Mouse (Mus musculus) activated CD4-positive, CD25-positive, alpha-beta regulatory T cell, adult 4 months (primary cell): ENCODE results near the gene Cwc25. TPM values are rescaled to one million over a fixed set of nuclear protein-coding genes. Genes with fewer than 3 reads are reported as not detected.
"Not testable (repeated sequence)": the region's sequence is repeated elsewhere in the genome, so short reads cannot be mapped to it uniquely, and the experiment has no call there.

Experiments
- ATAC-seq: one replicate; pipeline ENCODE4 v1.8.0; 2017
- polyA plus RNA-seq, 2 experiments: library from polyadenylated mRNA; unstranded; fragments of 100-300 nt; shearing (Covaris generic); gene quantifications; one replicate each; pipeline ENCODE4 v1.2.1; 2017

The Cwc25 gene
- polyA plus RNA-seq, 2 experiments from 2014 or later: 21.3 to 22.8 TPM

DNA sequence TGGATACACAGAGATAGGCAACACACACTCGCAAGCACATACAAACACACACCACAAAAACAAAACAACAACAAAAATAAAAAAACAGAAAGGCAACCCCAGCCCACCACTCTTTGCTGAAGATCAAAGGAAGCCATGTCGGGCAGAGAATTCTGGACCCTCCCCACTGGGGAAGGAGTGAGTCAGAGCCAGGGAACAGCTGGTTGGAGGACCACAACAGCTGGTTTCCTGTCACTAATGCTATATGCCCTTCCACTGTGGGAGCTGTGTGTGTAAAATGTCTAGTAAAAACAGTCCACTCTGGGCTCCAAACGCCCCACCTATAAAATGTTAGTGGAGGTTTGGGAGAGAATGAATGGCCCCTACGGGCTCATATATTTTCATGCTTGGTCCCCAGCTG, 45.0 kb downstream of the Cwc25 start:
- no peak for ATAC-seq

DNA sequence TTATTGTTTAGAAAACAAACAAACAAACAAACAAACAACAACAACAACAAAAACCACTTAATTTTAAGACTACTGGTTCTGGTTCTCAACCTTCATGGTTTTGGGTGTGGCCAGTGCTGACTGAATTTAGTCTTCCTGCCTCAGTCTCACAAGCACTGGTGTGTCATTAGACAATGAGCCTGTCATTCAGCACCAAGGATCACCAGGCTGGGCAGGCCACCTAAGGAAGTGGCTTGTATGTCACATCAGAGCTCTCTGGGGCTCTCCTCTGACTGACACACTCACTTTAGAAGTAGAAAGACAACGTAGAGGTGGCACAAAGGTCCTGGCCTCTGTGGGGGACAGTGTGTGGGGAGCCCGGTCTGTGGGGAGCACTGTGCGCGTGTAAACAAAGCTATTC, 47.3 kb downstream of the Cwc25 start:
- ATAC-seq: peak; percentile 85

DNA sequence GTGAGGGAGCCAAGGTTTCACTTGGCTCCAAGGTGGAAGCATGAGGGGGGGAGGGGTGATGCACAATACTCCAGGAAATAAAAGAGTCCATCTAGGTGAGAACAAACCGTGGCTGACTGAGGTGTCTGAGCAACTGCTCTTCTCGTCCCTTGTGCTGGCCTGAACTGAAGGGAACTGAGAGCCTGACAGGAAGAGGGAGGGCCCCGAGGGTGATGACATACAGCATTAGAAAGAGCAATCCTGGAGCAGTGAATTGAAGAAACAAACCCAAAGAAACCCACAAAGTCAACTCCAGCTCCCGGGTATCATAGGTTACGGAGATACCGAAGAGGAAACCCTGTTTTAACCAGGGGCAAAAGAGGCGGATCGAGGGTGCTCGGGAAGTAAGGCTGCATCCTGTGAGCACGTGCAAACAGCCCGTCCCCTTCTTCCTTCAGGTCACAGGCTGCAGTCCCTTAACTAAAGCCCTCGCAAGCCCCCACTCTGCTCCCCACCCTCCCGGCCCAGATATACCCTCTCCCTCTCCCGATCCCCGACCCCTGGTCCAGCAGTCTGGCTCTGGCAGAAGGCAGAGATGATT, 48.0 kb downstream of the Cwc25 start:
- ATAC-seq: peak; percentile 25

DNA sequence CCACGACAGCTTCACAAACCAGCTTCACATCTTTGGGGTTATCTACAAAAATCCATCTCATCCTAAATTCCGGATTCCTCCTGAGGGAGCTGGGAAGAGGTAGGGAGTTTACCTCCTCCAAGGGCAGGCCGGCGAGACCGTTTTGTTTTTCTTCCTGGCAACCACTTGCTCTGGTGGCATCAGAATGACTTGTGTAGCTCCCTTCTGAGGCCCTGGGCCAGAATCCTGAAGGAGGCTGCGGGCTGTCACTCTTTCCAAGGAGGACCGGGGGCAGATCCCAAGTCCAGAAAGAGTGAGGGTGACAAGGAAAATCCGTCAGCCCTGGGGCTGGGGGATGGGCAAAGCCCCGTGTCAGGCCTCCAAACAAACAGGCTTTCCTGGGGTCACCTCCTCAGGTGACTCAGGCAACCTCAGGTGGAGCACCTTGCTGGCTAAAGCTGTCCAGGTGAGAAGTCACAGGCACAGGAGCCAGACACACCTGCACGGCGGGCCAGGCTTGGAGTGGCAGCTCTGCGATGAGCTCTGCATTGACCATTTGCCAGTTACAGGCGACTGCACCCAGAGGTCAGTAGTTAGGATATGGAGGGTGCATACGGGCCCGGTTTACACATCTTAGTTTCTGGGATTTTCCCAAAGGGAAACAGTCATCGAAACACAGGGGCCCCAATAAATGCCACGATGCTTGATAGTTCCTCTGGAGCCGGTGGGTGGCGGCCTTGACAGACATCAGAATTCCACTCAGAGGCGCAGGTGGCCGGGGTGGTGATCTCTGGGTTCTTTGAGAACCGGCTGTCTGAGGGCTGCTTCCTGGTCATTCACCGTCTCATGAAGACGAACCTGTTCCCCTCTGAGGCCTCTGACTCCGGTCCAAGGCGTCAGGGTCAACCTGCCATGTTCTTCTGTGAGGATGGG, 48.7 kb downstream of the Cwc25 start:
- ATAC-seq: no peak

DNA sequence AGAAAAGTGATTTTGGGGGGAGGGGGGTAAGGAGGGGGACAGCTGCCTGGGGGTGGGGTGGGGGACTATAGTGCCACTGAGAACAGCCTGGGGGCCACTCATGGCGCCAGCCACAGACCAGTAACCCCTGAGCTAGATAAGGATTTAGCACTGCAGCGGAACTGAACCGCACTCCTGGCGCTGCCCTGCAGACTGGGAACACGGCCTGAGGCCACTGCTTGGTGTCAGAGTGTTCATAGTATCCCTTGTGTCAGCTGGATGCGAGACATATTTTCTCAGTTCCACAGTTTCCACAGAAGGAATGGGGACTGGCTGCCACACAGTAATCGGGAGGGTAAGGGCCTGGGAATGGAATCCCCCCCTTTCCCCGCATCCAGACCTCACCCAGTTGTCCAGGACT, 50.3 kb downstream of the Cwc25 start:
- no peak for ATAC-seq

DNA sequence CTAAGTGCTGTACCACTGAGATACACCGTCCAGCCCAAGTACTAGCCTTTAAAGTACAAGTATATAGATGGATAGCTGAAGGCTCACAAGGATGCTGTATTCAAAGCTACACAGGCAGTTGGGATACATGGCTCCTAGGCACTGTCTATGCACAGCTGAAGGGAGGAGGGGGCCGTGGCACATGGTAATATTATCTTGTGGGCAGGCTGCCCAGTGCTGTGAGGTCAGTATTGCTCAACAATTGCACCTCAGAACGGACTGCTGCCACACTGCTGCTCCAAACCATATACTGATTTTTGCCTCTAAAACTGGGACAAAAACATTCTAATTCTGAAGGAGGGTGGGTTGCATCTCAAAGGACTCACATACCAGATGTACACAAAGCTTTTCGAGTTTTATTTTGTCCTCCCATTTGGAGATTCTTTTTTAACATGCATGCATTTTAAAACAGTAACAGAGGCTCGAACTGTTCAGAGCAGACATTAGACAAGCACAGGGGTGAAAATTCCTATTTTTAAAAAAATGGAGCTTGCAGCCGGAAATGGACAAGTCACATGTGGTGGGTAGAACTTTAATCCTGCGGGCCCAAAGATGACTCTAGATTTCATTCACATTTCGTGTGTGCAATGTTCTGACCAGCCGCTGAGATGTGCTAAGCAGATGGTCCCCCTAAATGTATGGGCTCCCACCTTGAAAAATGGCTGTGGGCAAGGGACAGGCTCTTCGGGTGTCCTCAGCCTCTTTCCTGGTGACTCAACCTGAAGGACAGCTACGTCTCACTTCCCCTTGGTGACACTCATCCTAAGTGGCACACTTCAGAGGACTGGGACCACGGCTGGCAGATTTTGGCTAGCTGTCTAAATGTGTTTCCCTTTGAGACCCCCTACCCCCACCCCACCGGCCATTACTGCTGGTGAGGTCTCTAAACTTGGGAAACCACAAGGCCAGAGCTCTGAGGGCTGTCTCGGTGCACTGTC, 51.3 kb downstream of the Cwc25 start:
- ATAC-seq: no peak

DNA sequence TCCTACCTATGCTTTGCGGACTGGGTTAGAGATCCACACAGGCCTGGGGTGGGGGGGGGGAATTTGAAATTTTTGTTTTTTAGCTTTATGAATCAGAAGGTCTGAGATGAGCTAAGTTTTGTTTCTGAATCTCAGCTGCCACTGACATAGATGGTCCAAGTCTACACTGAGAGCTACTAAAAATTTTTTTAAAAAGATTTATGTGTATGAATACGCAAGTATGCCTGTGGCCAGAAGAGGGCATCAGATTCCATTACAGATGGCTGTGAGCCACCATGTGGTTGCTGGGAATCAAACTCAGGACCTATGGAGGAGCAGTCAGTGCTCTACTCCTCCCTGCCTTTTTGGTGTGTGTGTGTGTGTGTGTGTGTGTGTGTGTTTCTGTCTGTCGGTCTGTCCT, 52.0 kb downstream of the Cwc25 start:
- ATAC-seq: no peak

DNA sequence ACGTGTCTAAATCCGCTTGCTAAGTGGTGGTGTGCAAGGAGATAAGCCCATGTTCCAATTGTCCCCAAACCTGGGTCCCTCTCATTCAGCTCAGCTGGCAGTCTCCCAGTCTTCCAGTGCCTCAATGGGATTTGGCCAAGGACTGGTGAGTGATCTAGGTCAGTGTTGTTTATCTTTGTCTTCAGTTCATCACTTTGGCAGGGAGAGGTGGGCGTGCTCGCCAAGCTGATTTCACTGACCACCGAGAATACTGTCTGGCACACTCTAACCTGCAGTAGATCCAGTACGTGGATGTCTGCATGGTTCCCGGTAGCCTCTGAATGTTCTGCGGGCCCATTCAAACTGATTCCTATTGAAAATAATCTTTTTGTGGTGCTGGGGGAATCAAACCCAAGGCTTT, 52.5 kb downstream of the Cwc25 start:
- no peak for ATAC-seq

DNA sequence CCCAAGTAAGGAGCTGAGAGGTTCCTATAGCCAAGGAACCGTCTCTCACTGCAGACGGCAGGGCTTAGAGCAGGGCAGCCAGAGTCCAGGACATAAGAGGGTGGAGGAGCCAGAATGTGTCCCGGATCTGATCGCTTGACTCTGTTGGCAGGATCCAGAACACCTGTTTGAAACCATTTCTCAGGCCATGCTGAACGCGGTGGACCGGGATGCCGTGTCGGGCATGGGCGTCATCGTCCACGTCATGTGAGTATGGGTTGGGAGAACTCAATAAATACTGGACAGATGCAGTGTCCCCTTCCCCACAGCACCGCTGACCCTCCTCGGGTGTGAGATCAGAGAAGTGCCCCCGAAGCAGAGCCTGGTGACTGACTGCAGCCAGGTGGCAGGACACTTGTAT, 54.1 kb downstream of the Cwc25 start:
- no peak for ATAC-seq

DNA sequence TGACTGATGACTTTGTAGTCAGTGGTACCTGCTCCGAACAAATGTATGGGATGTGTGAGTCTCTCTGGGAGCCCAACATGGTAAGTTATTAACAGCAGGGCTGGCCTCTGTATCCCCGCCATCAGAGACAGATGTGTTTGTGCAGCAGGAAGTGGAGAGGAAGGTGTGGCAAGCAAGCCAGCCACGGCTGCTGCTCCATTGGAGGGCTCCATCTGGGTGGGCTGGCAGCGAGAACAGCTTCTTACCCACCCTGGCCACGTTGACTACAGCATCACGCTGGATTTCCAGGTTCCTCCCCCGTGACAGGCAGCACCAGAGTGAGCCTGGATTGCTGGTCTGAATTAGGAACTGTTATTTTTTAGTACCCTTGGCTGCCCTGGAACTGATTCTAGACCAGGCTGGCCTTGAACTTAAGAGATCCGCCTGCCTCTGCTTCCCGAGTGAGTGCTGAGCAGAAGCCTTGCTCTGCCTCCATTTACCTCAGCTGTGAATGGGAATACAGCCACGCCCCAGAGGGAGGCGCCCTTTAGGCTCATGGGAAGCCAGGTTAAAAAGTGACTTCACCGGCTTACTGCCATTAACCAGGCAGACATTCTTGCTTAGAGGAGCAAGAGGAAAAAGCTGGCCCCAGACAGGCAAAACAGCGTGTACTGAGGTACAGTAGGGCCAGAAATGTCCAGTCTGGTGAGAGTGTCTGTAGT, 55.0 kb downstream of the Cwc25 start:
- ATAC-seq: no peak

DNA sequence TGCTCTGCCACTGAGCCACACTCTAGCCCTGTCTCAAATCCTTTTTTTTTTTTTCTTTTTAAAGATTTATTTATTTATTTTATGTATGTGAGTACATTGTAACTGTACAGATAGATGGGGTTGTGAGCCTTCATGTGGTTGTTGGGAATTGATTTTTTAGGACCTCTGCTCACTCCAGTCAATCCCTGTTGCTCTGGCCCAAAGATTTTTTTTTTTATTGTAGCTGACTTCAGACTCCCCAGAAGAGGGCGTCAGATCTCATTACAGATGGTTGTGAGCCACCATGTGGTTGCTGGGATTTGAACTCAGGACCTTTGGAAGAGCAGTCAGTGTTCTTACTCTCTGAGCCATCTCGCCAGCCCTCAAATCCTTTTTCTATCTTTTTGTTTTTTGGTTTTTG, 56.3 kb downstream of the Cwc25 start:
- ATAC-seq: not testable (repeated sequence)

DNA sequence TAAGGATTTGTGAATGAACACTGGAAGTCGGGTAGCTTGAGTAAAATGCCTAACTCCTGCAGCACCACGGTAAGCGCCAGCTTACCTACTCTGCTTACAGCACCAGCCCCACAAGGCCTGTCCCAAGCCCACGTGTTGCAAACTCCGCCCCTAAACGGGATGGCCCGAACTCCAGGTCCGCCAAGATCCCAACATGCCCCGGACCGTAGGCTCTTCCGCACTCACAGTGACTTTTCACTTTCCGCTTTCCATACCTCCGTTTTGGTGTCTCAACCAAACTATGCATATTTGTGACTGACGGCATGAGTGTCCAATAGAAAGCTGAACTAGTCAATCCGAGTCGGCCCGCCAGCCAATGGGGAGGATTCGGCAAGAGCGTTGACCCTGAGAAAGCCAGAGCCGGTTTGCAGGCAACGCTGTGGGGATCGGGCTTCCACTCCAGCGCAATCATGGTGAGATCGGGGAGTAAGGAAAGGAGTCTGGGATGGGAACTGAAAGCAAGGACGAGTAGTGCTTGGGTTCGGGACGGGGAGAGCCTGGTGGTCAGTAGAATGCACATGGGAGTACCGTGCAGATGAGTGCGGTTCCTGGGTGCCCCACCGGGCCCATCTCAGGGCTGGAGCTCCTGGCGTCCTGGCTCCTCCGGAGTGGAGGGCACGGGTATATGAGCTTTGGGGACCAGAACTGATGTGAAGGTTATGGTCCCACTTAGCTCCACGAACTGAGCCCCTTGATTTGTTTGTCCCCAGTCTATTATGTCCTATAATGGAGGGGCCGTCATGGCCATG, 63.1 kb downstream of the Cwc25 start, which contains the start of gene Psmb3:
Gene Psmb3 (plus strand): TSS at position 361 of the 788 bp plus-strand sequence.
- ATAC-seq: peak; percentile 88

DNA sequence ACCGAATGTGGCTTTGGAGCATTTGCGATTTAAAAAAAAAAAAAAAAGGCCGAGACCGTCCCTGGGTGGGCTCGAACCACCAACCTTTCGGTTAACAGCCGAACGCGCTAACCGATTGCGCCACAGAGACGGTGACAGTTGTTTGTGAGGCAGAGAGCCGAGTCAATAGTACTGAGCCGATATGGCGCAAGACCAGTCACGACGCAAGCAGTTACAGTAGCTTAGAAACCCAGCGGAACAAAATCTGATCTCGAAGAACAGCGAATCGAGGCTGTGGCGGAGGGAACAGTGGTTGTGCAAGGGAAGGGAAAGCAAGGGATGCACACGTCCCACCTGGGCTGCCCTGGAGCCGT, 64.0 kb downstream of the Cwc25 start:
- ATAC-seq: peak; percentile 33

DNA sequence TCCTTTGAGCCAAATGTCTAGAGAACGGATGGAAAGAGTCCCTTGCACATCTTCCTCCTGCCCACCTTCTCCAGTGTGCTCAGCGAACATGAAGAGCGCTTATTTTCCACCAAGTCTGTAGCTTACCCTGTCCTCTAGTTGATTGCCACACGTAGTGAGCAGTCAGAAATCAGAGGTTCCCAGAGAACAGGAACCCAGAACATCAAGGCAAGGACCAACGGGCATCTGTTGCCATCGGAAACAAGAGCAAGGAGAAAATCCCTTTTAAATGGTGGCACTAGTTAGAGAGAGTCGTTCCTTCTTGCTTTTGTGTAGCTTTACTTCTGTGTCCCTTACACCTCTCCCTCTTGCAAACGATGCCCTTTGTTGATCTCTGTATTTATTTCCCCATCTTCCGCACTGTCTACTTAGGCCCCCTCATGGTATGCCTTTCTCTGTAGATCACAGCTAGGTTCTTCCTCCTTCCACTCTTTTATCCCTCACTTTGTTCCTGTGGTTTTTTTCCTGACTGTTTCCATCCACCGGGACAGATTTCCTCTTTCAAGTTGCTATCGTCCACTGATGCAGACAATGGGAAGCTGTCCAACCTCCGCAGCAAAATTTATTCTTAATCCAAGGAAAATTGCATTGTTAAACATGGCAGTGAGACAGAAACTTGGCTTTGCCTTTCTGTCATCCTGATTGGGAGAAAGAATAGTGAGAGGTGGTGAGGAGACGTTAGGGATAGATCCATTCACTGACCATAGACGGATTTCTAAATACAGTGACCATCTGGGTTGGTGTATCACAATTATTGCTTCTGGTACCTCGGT, 64.6 kb downstream of the Cwc25 start:
- no peak for ATAC-seq

DNA sequence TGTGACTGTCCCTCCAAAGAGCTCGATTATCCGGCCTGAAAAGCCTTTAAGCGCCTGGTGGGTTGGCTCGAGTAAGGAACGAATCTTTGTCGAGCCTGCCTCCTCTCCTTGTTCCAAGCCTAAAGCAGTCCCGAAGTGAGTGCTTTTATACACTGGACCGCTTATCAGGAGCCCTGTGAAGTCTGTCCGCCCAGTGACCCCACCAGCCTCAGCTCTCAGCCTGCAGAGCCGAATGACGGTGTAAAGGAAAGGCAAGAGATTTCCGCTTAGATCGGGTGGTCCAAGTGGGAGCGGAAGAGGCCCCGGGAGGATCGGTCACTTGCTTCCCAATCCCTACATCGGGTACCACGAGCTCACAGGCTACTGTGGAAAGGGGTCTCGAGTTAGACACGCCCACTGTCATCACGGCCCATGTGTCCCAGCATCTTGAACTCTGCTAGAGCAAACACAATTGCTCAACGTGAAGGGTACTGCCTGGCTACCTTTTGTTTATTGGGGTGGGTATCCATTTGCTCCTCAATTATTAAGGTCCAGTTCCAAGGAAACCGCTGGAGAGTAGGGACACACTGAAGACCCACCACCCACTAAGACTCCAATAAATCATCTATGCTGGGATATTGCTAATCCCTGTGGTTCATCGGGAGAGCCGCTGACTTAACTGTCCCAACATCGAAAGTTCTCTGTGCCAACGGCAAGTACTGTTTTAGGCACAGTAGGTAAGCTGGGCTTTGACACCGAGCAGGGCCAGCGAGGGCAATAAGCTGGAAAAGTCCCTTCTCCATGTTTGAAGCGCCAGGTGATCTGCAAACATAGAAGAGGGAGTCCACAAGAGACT, 65.4 kb downstream of the Cwc25 start:
- no peak for ATAC-seq

DNA sequence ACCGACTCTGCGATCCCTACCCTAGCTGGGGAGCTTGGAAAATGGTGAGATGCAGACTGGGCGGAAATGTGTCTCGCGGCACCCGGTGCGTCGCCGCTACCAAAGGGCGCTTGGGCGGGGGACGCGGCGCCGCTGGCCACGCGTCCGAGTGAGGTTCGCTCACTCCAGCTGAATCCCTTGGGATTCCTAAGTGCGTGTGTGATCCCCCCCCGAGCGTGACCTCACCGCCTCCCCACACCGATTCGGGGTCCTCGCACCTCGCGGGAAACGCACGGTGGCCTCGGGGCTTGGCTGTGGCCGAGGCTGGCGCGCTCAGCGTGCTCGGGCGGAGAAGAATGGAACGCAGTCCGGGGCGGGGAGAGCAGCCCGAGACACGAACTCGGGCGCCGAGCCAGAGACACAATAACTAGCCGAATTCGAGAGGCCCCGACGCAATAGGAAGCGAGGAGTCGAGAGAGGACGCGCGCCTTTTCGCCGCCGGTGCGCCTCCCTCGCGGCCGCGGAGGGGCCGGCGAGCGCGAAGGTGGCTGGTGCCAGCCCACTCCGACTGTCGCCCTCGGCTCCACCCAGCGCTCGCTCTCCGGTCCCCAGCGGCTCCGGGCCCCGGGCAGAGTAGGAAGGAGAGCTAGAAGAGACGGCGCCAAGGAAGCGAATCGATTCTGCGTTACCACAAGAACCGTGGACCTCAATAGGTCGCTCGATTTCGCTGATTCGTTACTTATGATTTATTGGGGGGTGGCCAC, 66.2 kb downstream of the Cwc25 start, which contains the start of gene Pcgf2:
Gene Pcgf2 (minus strand): TSS at position 495 of the 743 bp plus-strand sequence.
- ATAC-seq: no peak

DNA sequence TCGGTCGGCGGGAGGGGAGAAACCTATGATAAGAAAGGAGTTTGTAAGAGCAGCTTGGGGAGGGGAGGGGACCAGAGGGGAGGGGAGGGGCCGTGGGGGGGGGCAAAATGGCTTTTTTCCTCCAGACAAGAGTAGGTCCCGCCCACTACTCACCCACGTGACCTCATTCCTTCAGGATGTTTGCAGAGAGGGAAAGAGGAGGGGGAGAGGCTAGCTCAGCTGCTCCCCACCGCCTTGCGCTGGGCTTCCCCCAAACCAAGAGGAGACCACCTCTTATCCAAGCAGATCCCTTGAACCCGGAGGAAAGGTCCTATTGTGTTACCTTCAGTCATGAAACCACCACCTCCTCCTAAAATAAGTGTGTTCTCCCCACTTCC, 66.7 kb downstream of the Cwc25 start:
- no peak for ATAC-seq

DNA sequence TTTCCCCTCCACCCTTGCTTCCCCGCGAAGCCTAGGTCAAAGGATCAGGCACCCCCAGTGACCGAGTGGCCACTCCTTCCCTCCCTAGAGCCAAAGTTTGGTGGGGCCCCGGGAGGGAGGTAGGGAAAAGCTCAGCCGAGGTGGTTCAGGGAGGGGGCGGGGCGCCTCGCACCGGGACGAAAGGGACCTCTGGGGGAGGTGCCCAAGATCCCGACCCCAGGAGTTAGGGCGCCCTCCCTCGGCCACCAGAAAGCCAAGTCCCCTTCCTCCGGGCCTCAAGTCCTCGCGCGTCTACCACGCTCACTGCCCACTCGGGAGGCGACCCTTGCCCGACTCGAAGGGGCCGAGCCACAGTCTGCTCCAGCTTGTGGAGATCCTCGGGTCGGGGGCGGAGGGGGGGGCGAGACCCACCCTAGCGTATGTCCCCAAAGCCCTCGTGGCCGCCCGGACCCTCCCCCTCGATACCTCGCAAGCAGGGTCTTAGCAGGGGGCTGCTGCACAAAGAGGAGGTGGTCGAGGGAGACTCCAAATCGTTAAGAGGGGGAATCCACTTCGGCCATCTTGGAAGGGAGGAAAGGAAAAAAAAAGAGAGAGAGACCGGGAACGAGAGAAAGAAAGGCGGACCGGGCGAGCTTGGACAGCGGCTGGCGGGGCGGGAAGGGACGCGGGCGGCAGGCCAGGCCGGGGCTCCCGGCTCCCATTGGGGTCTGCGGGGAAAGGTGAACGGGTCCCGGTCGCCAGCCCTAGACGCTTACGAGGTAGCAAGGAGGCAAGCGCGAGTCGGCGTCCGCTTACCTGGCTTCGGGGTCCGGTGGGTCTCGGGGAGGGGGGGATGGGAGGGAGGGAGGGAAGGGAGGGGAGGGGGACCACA, 67.4 kb downstream of the Cwc25 start:
- ATAC-seq: no peak
